Mouse (Mus musculus): ENCODE measurements around the gene Hist1h3i.
"Not testable (repeated sequence)": the region's sequence is repeated elsewhere in the genome, so short reads cannot be mapped to it uniquely, and the experiment has no call there.

Hist1h3i gene

DNA sequence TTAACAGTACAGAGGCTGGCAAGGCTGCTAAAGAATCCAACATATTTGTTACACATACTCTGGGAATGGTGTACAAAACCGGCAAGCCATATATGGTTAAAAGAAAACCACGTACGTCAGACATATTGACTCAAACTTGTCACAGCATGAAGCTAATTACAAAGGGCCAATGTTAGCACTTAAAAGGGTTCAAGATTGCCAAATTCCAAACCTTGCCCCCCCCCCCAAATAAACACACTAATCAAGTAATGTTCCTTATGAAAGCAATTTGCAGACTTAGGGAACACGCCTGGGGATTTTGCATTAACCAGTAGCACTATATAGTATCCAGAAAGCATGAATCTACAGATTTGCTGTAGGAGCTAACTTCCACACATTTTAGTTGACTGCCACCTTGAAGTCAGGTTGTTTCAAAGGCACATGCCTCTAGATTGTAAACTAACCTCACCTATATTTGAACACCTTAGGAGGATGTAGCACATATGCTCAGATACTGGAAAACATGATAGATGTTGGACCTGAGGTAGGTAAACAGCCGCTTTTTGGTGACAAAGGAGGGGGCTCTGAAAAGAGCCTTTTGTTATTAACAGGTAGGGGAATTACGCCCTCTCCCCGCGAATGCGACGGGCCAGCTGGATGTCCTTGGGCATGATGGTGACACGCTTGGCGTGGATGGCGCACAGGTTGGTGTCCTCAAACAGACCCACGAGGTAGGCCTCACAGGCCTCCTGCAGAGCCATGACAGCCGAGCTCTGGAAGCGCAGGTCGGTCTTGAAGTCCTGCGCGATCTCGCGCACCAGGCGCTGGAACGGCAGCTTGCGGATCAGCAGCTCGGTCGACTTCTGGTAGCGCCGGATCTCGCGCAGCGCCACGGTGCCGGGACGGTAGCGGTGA lies 562 bp downstream of the Hist1h3i start:
- DNase-seq (ENCODE audit: low spot score): not testable (repeated sequence)

DNA sequence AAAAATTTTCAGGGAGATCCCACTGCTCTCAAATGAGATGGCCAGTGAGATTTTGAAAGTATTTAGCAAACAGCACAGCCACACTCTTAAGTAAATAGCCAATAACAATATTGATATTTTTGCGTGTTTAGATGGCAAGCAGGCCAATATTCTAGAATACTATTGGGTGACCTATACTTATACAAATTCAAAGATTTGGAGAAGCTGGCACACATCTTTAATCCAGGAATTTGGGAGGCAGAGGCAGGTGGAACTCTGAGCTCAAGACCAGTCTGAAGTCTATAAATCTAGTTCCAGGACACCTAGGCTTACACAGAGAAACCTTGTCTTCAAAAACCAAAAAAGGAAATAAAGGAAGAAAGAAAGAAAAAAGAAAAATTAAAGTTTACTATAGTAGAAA lies 1.5 kb downstream of the Hist1h3i start:
- DNase-seq (ENCODE audit: low spot score): no peak

DNA sequence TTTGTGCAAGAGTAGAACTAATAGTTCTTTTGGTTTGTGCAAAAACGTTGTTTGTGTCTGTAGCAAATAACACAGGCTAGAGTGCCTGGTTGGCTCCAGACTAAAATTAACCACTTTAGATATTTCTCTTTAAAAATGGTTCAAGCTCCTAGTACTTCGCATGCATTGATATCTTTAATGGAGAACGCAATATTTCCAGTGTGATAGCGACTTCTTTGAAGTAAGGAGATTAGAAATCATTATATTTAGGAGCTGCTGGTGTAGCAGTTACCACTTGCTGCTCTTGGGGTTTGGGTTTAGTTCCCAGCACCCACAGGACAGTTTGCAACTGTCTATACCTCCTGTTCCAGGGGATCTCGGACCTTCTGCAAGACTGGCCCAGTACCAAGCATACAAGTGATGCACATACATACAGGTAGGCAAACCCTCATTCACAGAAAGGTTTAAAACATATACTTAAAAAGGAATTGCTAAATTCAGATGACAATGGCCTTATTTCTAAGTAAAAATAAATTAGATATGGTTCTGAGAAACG lies 2.1 kb downstream of the Hist1h3i start:
- DNase-seq (ENCODE audit: low spot score): no peak

DNA sequence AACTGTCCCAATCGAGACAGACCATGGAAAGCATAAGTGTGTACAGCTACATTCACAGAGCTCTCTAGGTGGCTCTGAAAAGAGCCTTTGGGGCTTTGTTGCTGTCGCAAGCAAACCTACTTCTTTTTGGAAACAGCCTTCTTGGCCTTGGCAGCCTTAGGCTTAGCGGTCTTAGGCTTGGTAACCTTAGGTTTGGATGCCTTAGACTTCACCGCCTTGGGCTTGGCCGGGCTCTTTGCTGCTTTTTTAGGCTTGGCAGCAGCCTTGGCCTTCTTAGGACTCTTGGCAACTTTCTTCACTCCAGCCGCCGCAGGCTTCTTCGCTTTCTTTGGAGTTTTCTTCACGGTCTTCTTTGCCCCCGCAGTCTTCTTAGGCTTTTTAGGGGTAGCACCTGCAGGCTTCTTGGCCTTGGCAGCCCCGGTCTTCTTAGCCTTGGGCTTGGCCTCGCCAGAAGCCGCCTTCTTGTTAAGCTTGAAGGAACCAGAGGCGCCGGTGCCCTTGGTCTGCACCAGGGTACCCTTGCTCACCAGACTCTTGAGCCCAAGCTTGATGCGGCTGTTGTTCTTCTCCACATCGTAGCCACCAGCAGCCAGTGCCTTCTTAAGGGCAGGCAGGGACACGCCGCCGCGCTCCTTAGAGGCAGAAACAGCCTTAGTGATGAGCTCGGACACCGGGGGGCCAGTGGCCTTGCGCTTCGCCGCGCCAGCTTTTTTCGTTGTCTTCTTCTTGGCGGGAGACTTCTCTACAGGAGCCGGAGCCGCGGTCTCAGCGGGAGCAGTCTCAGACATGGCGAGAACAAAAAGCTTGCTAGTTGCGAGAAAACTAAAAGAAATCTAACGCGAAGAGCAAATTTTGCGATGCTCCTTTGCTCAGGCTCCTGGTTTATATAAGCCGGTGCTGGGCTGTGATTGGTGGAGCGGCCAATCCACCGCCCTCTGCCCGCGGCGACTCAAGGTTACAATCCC lies 3.1 kb downstream of the Hist1h3i start, which contains the start of gene Hist1h1b:
Gene Hist1h1b, minus strand, starts transcription at position 859 of the 965 bp plus-strand sequence.
- DNase-seq (ENCODE audit: low spot score): peak; percentile 9

DNA sequence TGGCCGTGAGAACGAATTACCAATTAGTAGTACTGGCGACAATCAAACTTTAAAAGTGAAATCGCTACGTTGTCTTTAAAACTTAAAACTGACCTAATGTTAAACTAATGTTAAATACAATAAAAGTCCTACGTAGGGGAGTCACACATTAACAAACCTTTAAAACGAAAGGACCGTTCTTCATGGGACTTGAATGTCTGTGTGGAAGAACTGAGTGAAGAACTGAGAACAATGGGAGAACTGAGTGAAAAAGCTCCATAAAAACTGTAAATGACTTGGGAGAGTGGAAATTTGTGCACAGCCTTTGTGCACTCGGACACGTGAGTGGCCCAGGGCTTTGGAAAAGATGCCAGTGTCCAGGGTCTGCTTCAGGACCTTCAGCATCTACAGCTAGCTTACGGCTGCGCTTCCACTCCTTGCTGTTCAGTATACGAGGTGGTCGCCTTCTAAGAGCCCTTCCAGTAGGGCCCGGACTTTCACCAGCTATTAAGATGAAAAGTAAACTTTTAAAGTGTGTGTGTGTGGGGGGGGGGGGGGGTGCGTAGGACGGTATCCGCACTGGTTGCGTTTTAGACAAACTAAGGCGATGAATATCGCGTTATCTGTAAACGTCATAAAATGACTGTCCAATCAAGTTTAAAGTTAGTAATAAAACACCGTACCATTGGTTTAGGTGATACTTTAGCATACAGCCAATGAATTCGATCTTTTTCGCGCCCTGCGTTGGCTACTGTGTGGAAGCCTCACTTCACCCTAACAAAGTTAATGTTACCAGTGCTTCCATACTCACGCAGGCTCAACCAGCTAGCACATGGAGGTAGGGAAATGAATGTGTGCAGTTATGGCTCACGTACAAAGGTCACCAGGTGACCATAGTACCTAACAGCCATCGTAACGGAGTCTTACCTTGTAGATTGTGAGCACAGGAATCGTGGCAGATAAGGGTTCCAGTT lies 4.1 kb downstream of the Hist1h3i start:
- peak; percentile 13 for DNase-seq (ENCODE audit: low spot score)

DNA sequence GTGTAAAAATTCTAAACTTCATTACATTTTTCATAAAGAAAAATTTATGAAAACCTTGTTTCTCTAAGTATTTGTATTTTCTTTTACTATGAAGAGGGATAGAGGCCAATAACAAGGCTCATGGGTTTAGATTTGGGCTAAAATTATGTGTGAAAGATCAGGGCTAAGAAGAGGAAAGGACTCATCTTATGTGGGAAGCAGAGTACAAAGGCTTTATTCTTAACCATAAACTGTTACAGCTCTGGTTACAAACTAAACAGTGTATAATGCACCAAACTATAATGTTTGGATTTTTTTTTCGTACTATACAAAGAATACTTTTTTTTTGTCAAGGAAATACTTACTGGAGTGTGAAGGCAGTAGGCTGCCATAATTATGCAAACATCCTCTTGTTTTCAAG lies 27.5 kb downstream of the Hist1h3i start:
- DNase-seq (ENCODE audit: low spot score): no peak

DNA sequence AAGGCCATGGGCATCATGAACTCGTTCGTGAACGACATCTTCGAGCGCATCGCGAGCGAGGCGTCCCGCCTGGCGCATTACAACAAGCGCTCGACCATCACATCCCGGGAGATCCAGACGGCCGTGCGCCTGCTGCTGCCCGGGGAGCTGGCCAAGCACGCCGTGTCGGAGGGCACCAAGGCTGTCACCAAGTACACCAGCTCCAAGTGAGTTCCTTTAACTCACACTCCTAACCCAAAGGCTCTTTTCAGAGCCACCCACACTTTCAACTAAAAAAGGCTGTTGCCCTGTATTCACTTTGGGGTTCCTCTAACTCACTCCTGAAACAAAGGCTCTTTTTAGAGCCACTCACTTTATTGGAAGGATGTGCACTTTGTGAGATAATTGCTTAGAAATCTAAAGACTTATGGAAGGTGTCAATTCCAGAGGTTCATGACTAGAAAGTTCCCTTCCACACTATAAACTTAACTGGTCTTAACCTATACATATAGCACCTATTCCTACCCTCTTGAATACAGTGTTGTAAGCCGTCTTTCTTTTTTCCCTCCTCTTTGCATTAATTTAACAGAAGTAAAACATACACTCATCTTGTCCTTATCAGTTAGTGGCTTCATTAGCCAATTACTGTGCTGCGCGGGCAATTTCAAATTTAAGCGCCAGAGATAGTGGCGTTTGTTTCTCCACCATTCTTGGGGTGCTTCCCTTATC lies 28.7 kb downstream of the Hist1h3i start:
- not testable (repeated sequence) for DNase-seq (ENCODE audit: low spot score)

DNA sequence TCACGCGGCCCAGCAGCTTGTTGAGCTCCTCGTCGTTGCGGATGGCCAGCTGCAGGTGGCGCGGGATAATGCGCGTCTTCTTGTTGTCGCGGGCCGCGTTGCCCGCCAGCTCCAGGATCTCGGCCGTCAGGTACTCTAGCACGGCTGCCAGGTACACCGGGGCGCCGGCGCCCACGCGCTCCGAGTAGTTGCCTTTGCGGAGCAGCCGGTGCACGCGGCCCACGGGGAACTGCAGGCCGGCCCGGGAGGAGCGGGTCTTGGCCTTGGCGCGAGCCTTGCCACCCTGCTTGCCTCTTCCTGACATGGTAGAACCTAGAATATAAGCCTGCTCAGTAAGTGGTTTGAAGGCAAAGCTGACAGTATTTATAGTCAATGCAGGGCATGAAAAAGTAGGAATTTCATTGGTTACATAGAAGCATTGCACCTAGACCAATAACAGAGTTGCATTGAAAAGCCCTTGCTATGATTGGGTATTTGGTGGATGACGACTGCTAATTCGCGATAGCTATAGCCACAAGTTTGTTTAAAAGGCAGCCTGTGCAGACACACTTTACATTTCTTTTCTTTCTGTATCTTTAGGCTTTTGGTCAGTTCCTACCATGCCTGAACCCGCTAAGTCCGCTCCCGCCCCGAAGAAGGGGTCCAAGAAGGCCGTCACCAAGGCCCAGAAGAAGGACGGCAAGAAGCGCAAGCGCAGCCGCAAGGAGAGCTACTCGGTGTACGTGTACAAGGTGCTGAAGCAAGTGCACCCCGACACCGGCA lies 29.5 kb downstream of the Hist1h3i start, which contains the start of the genes Hist1h2ak and Hist1h2bn:
Gene Hist1h2ak, minus strand, starts transcription at position 304 of the 762 bp plus-strand sequence.
Gene Hist1h2bn, plus strand, starts transcription at position 600 of the 762 bp plus-strand sequence.
- DNase-seq (ENCODE audit: low spot score): not testable (repeated sequence)

DNA sequence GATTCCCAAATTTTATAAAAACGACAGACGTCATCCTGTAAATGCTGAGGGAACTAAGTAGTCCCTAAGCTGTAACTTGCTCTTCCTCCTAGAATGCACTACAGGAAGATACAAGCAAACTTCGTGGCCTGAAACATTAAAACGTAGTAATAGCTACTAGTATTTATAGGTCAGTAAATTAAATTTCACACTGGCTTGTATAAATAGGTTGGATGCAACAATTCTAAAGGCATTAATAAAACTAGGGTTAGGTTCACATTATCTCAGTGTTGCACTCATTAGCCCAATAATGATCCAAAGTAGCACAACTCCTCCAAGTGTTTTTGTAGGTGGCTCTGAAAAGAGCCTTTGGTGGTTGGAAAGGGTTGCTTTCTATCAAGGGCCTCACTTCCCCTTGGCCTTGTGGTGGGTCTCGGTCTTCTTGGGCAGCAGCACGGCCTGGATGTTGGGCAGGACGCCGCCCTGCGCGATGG lies 30.1 kb downstream of the Hist1h3i start:
- no peak for DNase-seq (ENCODE audit: low spot score)

DNA sequence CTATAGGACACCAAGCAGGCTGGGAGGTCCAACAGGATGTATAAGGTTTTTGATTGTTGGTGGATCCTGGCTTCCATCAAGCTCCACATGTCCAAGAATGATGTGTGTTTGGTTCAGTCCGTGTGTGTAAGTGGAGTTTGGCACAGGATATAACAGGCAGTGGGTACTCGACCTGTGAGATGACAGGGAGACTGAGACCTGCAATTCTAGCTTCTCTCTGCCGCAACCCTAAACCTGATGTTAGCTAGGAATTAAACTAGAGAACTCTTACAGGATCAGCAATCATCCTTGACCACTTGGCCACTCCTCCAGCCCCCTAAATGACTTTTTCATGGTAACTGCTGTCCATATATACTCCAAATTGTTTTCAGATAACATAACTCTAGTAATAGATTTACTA lies 30.8 kb downstream of the Hist1h3i start:
- no peak for DNase-seq (ENCODE audit: low spot score)

DNA sequence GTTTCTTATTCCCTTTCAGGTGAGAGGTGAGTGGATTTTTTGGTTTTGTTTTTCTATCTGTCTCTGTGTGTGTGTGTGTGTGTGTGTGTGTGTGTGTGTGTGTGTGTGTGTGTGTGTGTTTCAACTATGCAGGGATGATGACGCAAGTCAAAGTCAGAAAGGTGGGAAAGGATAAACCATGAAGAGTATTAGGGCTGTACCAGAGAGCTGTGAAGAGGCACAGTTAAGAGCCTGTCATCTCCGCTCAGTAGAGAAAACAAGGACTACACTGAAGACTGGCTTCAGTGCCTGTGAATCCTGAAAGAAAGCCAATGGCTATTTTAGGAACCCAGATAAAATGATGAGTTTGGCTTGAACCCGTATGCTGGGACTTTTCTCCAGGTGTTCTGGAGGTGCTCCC lies 31.3 kb downstream of the Hist1h3i start:
- no peak for DNase-seq (ENCODE audit: low spot score)

DNA sequence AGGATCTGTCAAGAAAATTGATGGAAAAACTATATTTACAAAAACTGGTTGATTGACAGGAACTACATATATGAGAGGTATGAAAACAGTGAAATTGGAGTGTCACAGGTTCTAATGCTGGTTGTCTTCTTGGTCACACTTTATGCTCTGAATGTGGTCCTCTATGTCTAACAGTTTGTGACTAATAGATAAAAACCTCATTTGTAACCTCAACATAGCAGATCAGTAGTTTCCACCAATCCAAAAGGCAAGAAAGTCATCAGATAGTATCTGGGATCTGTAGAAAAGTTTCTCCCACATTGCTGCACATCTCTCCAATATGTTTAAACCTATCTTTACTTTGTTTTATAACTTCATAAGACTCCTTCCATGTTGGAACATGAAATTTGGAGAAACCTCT lies 31.8 kb downstream of the Hist1h3i start:
- DNase-seq (ENCODE audit: low spot score): no peak

DNA sequence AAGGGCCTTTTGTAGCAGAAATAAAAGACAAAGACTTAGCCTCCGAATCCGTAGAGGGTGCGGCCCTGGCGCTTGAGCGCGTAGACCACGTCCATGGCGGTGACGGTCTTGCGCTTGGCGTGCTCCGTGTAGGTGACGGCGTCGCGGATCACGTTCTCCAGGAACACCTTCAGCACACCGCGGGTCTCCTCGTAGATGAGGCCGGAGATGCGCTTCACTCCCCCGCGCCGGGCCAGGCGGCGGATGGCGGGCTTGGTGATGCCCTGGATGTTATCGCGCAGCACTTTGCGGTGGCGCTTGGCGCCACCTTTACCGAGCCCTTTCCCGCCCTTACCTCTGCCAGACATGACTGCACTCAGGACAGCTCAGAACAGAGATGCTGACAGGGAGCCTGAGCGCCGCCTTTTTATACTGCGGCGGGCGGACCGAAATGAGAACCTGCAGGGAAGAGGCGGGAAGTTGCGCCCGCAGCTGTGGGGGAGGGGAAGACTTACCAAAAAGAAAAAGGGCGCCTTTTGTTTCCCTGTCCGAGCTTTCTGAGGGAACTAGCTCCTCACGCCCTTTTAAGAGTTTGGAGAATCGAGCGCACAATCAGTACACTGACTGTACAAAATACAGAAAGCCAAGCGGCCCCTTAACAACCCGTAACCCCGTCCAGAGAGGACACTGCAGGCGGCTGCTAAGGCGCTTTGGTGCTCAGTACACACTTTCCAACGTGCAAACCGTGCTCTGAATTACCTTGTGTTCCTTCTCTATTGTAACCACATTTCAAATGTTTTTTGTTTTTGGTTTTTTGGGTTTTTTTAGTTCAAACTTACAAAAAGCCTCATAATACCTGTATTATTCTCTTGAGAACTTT lies 32.8 kb downstream of the Hist1h3i start, which contains the start of gene Hist1h4k:
Gene Hist1h4k, minus strand, starts transcription at position 347 of the 859 bp plus-strand sequence.
- DNase-seq (ENCODE audit: low spot score): peak; percentile 51

DNA sequence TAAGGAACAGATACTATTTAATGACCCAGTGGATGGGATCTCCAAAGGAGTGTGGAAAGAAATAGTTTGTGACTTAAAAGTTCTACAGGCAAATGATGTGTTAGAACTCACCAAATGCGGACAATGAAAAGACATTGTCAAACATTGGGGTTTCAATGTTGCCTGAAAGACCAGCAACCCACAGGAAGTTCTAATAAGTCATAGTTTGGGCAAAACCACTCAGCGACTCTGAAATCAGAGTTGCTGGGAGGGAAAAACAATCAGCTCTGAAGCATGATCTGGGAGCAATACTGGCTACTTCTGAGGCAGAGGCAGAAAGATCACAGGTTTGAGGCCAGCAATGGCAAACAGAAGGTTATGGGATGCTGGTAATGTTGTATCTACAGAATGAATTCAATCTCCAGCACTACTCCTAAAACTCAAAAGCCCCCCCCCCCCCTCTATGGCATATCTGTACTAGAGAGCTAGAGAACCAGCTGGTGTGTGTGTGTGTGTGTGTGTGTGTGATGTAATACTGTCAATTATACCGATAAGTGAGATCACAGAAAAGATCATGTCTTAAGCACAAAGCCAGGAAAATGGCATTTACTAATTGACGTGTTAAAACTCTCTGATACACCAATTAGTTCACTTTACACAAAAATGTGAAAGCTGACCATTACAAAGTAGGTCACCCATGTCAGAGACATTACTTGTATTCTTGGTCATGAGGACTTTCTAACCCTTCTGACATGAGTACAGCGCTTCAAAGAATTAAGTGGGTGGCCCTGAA lies 33.6 kb downstream of the Hist1h3i start:
- no peak for DNase-seq (ENCODE audit: low spot score)

DNA sequence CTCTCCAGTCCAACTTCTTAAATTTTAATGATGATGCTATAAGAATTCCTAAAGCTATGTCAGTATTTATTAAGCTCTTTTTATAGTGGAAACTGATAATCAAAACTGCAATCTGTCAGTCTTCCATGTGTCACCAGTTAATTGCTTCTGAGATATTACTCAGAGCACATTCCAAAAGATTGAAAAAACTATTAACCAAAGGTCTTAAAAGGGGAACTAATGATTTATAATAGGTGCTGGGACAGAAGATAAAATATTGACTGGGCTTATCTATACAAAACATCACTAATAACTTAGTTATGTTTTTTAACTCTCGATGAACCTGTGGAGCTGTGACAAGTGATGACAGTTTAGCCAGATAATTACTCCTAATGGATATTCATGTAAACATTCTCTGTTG lies 38.2 kb downstream of the Hist1h3i start:
- DNase-seq (ENCODE audit: low spot score): no peak

DNA sequence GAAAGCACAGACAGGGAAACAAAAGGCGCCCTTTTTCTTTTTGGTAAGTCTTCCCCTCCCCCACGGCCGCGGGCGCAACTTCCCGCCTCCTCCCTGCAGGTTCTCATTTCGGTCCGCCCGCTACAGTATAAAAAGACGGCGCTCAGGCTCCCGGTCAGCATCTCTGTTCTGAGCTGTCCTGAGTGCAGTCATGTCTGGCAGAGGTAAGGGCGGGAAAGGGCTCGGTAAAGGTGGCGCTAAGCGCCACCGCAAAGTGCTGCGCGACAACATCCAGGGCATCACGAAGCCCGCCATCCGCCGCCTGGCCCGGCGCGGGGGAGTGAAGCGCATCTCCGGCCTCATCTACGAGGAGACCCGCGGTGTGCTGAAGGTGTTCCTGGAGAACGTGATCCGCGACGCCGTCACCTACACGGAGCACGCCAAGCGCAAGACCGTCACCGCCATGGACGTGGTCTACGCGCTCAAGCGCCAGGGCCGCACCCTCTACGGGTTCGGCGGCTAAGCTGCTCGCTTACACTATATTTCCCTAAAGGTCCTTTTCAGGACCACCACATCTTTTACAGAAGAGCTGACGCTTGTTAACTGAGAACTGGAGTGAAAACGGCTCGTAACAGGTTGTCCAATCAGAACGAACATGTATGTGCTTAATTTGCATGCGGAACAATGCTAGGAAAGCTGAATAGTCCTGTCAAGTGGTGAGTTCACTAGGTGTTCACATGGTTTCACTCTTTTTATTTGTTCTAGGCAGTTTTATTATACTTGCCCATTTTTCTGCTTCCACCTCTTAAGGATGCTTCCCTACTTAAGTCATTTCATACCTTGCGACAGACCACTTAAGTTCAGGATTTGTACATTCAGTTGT lies 48.0 kb downstream of the Hist1h3i start, which contains the start of gene Hist1h4j:
Gene Hist1h4j, plus strand, starts transcription at position 159 of the 862 bp plus-strand sequence.
- not testable (repeated sequence) for DNase-seq (ENCODE audit: low spot score)

Measured in urinary bladder, postnatal 10 days (tissue).